Mouse (Mus musculus) right cerebral cortex, adult 18-20 months (tissue): ENCODE measurements around the gene Esr1.

Experiments
- DNase-seq: peaks from one replicate; pipeline ENCODE4 v3.0.0; 2022; ENCODE audit warnings: mixed read lengths

The Esr1 gene

DNA sequence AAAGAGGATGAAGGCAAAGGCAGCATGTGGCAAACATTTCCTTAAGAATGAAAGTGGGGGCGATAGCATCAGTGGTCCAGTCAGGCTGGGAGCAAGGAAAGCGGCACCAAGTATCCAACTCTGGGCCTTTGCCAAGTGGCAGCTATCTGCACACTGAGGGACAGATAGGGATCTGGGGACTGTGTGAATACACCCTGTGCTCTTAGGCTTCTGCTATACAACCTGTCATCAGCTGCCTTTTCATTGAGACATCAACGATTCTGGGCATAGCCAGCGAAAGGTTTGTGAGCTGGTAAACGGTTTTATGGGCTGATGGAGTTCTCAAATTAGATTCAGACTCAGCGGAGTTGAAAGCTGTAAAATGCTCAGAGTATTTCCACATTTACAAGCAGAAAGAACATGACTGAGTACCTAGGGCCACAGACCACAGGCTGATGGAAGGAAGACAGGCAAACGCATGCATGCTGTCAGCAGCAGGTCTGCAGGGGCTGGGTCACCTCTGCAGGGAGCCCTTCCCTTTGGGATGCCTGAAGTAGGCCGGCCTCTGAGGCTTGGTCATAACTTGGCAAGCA lies 397.5 kb downstream of the Esr1 start:
- no peak for DNase-seq

- no peak for DNase-seq
Observed at GRCm38 (mm10) chr10:5012004-5012403, 400.6 kb downstream of the Esr1 start.

DNA sequence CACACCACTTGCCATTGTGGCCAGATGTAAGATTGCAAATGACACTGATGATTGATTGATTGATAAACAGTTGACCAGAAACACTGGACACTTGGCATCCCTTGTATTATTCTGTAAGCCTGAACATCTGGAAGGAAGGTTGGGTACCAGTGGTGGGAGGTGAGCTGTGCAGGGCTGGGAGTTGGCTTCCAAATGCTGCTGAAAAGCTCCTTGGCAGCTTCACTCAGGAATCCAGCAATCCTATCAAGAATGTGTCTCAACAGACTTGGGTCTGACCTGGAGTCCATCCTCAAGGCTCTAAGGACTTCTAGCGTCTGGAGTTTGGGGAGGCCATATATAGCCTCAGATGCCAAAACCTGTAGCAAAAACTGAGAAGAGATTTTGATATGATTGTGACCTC lies 403.6 kb downstream of the Esr1 start:
- no peak for DNase-seq

DNA sequence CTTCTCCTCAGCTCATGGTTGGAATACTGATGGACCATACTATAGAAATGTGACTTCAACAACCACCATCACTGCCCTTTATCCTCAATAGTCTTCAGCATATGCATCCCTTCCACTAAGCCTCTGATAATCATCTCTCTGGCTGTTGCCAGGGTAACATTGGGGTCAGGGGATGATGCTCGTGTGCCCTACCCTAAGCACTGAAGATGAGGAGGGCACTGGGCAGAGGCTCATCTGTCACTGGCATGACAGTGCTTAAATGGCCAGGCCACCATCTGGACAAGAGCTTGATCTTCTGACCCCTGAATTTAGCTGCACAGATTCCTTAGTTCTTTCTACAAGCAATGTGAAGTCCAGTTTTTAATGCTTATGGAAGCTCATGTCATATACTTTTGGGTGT lies 405.8 kb downstream of the Esr1 start:
- DNase-seq = no peak

DNA sequence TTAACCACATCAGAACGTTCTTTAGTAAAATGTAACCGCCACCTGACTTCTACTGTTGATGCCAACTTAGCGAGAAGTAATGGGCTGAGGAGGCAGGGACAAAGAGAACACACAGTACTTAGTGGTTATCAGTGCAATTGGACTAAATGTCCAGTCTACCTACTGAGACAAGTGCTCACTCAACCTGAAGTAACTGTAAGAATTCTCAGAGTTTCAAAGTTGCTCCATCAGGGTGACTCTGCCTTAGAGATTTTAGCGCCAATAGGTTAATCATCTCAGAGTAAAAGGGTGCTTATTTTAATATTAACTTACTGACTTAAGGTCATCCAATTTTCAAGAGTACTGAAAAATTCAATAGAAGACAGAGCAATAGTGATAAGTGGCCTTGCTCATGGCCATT lies 414.5 kb downstream of the Esr1 start:
- DNase-seq = no peak

- no peak for DNase-seq
Observed at GRCm38 (mm10) chr10:5027208-5027607, 415.8 kb downstream of the Esr1 start.

DNA sequence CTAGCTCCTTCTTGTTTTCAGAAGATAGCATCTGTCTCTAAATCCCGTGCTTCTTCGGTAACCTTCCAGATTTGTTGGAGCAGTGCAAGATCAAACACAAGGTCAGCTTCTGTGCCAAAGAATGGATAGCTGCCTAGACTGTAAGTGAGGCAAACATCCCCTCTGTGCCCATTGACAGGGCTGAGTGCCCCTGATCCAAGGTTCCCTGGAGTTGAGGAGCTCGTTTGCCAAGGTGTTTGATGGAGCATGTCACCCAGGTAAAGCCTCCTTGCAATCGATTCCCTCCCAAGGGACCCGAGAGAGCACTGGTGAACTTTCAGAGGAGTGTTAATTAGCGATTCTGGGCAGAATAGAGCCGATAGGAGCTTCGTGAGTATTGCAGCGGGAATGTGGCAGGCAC lies 416.9 kb downstream of the Esr1 start:
- no peak for DNase-seq

DNA sequence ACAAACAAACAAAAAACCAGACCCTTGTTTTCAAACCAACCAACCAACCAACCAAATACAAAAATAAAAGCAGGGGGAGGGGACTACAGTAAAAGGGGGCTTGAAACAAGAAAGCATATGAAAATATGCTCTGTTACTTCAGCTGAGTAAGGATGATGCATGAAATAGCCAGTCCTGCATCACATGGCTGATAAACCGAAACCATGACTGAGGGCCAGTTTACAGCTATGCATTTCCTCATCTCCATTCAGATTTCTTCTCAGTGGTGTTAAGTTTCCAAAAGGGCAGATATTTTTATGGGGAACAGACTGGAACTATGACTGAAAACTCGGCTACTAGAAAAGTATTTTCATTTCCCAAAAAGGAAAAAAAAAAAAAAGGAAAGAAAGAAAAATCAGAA lies 417.8 kb downstream of the Esr1 start:
- DNase-seq = no peak

- no peak for DNase-seq
Observed at GRCm38 (mm10) chr10:5029883-5030282, 418.5 kb downstream of the Esr1 start.

GRCm38 (mm10) chr10:5032192-5033048 lies 421.0 kb downstream of the Esr1 start:
- DNase-seq = no peak

DNA sequence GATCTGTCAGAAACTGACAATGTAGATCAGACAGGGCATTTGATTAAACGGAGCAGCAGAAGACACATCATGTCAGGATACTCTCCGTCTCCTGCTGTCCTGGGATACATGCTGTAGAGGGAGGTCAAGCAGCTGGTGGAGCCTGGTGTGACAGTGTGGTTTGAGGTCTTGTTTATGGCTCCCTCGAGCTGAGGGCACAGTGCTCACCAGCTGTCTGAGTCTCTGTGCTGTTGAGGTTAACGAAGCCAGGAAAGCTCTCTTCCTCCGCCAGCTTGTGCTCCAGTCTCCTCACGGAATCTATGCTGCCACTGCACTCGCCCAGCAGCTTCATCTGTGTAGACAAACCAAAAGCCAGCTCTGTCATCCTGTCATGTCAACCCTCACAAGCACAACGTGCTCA lies 429.9 kb downstream of the Esr1 start:
- no peak for DNase-seq

DNA sequence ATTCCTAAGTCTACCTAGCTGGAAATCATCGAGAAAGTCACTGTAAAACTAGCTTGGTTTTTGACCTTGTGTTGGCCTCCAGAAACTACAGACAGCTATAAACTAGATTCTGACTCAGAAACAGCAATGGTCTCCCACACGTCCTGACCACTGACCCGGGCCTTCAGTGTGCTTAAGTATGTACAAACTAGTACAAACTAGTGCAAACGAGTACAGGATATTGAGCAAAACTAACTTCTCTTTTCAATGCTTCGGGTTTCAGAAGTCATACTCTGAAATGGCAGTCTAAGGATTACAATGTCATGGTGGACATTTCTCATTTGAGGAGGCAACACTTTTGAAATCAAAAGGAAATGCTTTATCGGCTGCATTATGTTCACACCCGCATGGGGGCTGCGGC lies 433.1 kb downstream of the Esr1 start:
- DNase-seq = no peak

DNA sequence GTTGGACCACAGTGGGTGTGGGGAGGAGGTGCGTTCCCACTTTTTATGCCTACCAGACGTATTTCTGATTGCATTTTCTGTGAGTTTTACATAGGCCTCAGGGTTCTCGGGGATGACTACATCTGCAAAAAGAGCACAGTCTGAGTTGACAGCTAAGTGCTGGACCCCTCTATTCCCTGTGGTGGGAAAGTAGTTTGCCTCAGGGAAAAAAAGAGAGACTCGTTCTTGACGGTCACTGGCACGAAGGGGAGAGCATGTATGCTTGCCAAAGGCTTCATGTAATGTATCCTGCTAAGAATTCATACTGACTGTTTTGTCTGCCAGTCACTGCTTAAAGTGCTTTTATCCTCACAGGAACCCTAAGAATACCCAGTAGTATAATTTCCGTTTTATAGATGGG lies 433.8 kb downstream of the Esr1 start:
- DNase-seq = no peak

DNA sequence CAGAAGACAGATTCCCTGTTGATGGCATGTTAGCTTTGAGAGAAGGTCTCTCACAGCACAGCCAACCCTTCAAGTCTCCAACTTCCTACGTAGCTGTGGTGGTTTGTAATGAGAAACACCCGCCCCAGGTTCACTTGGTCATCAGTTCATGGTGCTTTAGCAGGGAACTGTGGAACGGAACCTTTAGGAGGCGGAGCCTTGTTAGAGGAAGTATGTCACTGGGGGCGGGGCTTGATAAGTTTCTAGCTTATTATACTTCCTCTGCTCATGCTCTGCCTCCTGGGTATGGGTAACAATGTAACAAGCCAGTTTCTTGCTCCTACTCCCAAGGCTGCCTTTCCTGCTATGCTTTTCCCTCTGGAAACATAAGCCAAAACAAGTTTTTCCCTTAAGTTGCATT lies 434.3 kb downstream of the Esr1 start:
- no peak for DNase-seq
